Mouse (Mus musculus) layer of hippocampus, postnatal 14 days (tissue): ENCODE results near the gene Unc13d. TPM values are rescaled to one million over a fixed set of nuclear protein-coding genes. Genes with fewer than 3 reads are reported as not detected.
"Not testable (repeated sequence)": the region's sequence is repeated elsewhere in the genome, so short reads cannot be mapped to it uniquely, and the experiment has no call there.

ENCODE experiments used
- DNase-seq, 2 experiments: peaks; one replicate each; pipeline ENCODE4 v3.0.0; 2021 to 2022; ENCODE audit warnings: low spot score in 2 of 2, mixed read lengths in 1 of 2
- long read RNA-seq, 2 experiments: library from polyadenylated mRNA; stranded (forward); transcript quantifications; one replicate each; pipeline ENCODE4 v2.0.0; 2021
- total RNA-seq, 2 experiments: library from RNA; stranded (reverse); gene quantifications; 2 replicates each; pipeline ENCODE4 v1.2.3; 2021

Gene Unc13d
- 1 to 10 TPM; 1.3 to 2.1 TPM for total RNA-seq
- long read RNA-seq, experiment 1: 0 reads
- long read RNA-seq, experiment 2, partial matches to known transcripts: 2 of 3 reads
- long read RNA-seq, experiment 2, other reads (novel, unspliced or antisense): 1 of 3 reads

DNA sequence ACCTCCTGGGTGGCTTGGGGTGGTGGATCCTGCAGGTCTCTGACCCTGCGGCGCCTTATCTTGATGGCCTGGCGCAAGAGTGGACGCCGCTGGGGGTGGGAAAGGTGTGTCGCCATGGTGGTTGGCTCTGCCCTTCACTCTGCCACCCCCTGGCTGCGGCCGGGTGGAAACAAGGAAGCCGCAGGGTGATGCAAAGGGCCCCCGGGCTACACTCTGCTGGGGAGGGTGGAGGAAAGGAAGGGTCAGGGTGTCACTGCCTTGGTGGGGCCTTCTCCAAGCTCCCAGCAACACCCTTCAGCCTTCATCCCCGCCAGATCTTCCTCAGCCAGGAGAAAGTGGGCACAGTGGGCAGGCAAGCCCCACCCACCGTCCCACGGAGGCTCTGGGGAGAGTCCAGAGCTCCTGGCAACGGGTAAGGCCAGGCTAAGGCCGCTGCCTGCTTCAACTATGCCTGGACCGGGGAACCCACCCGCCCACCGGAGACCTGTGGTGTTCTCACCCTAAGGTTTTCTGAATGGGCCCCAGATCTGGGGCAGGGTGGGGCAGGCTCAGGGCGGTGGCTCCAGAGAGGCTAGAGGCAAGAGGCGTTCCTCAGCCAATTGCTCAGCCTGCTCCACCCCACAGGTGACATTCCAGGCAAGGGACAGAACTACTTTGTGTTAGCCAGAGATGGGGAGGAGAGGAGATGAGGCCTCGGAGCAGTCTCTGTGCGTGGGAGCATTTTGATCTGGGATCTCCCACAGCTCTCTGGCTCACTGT lies at the start of gene Unc13d:
Gene Unc13d (minus strand): TSS at position 516 of the 759 bp plus-strand sequence.
- DNase-seq: no peak

DNA sequence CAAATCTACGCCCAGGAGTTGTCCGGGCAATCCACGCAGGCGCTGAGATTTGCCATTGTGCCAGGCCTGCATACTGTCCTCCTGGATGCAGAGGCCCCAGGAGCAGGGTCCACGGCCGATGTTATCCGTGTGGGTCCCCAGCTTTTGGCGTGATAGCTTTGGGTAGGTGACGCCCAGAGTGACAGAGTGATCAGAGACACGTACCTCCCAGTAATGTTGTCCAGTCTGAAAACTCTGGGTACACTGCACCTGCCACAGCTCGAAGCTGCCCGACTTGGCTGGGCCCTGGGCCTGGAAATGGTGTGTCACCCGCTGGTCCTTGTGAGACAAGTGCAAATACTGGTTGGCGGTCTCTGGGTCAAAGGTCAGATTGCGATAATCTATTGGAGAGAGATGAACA lies 48.5 kb upstream of the Unc13d start:
- DNase-seq: no peak

DNA sequence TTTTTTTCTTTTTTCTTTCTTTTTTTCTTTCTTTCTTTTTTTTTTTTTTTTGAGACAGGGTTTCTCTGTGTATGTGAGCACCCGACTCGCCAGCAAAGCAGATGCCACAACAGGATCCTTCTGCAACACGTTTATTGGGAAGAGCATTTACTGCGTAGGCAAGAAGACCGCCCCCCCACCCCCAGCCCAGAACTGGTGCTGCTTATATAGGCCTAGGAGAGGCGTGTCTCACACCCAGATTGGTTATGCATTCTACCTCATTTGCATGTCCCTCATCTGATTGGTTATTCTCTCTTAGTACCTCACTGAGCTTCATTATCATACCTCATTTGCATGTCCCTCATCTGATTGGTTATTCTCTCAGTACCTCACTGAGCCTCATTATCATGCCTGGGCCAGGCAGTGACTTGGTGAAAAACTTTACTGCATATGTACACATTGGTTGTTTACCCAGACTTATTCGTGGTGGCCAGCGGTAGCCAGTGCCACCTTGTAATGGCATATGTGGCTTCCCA lies 44.0 kb upstream of the Unc13d start:
- DNase-seq: not testable (repeated sequence)

DNA sequence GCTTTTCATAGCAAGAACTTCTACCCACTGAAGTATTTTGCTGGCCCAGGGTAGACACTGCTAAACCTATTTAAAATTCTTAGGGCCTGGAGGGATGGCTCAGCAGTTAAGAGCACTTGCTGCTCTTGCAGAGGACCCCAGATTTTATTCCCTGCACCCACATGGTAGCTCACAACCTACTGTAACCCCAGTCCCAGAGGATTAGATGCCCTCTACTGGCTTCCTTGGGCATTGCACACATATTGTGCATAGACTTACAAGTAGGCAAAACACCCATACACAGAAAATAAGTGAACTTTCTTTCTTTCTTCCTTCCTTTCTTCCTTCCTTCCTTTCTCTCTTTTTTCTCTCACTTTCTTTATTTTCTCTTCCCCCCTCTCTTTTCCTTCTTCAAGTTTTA lies 40.1 kb upstream of the Unc13d start:
- DNase-seq: no peak

DNA sequence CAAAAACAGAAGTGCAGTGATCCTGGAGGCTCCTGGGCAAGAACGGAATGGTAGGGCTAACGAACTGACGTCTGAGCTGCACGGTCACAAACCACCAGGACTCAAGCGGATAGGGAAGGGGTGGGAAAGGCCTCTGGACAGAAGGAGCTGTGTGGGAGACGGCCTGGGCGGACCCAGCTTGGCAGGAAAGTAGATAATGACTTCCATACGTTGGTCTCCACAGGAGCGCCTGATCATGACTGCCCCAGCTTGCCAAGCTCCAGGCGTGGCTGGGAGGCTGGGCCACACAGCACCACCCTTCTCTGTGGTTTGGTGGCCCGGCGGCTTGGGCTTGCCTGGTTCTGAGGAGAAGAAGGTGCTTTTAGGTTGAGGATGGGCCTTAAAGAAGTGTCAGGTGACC lies 39.5 kb upstream of the Unc13d start:
- DNase-seq: no peak

DNA sequence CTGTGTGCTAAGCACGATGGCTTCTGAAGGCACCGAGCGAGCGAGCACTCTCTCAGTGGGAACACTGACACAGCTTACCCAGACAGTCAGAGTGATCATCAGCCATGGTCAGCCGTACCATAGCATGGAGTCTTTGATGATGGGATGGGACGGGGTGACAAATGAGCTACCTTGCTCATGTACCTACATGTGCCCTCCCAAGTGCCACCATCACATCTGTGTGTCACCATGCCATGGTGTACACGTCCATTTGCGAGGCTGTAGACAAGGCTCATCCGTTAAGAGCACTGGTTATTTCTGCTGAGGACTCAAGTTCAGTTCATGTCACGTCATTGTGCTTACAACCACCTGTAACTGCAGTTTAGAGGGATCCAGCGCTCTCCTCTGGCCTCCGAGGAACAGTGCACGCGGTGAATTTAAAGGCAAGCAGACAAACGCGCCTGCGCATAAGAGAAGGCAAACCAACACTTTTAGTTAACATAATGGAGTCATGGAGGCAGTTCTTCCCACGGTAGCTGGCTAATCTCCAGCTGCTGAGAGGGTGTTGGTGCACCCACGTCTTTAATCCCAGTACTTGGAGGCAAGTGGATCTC lies 33.9 kb upstream of the Unc13d start:
- DNase-seq: no peak

DNA sequence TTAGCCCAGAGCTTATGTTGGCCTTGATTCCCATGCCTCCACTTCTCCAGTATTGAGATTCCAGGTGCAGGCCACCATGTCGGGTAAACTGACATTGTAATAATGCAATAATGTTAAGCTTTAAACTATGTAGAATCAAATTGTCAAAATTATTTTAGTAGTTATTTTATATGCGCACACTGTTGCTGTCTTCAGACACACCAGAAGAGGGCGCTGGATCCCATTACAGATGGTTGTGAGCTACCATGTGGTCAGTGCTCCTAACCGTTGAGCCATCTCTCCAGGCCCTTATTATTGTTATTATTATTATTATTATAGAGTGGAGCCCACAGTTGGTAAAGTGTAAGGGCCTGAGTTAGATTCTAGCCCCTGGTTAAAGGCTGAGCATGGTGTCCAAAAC lies 33.3 kb upstream of the Unc13d start:
- no peak for DNase-seq

DNA sequence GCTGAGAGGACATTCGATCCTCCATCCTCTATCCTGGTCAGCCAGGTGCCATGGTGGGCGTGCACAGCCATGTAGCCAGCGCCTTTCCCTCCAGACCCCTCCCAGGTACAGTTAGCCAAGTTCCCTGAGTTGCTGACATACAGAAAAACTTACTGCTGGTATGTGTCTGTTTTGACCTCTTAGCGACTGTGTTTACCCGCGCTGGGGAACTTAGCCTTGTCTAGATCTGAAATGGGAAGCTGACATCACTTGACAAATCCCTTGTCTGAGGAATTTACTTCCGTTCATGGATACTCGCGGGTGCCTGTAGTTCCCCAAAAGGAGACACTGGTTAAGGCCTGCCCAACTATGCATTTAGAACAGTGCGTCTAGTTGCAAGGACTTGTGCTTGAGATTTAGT lies 32.8 kb upstream of the Unc13d start:
- DNase-seq: no peak

DNA sequence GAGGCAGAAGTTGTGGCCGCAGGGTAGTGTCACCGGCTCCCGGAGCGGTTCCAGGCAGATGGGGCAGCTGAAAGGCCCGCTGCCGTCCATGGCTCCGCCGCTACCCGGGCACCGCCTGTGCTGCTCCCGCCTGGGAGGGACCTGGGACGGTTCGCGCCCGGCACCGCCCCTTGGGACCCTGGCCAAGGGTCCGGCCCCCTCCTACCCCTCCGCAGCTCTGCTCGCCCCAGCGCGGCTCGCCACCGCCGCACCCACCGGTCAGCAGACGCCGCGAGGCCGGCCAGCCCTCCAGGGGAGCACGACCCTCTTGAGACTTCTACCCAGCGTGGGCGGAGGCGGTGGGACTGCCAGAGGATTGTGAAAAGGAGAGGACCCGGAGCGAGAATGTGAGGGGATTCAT lies 32.4 kb upstream of the Unc13d start:
- DNase-seq: no peak

DNA sequence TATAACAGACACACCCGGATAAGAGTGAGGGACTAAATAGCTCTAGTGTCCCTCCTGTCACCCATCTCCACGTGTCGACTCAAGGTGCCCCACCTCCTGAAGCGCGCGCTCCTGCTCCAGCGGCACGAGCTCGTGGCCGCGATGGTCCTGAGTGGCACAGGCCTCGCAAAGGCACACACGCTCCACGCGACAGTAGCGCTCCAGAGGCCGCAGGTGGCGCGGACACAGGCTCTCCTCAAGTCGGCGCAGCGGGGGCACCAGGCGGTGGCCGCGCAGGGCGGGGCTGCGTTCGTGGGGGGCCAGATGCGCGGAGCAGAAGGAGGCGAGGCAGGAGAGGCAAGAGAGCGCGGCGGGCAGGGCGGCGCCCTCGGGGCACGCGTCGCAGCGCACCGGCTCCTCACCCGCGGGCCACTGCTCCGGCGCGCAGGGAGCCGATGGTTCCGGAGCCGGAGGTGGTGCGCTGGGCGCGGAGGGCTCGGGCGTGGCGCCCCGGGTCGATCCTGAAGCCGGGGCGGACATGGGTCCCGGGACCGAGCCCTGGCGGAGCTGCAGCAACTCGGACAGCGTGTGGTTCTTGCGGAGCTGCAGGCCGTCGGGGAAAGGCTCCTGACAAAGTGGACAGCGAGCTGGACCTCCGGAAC lies 31.8 kb upstream of the Unc13d start:
- DNase-seq: no peak

DNA sequence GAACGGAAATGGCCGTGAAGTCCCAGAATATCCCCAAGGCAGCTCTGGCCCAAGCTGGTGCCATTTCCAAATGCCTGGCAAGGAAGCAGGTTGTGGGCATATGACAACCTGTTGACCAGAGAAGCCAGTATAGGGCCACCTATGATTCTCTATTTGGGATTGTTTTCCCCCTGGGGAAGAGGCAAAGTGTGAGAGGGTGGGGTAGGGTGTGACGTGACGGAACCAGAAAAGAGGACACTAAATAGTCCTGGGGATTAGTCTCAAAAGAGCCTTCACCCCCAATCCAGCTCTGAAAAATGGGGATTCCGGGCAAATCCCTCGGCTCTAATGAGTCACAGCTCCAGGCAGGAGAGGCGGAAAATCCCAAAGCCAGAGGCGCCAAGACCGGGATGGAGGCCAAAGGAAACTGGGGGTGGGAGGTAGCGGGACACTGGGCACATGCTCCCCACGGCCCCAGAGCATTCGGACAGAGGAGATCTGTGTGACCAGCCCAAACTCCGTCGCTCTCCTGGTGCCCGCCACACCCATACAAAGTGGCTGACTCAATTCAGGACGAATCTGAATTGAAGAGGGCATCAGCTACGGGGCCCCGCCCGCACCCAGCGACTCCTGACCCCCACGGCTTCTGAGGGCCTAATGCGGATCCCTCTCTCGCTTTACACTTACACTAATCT lies 30.8 kb upstream of the Unc13d start:
- no peak for DNase-seq

DNA sequence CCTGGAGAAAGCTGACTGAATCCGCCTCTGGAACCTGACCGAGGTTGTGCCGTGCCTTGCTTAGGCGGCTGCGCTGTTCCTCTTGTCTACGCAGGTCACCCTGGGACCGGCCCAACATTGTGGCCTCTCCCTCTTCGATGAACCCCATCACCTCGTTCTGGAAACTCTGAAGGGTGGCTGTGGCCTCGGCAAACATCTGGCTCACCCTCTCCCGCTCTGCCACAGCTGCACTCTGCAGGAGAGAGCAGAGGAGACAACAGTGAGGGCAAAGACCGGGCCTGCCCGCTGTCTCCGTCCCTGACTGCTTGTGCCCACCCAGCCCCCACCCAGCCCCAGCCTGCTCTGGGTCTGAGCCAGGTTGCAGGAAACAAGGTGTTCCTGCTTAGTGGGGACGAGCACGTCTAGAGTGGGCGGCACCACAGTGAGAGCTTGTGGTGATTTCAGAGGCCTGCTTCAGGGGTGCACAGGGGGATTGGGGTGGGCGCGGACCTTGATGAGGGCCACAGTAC lies 30.1 kb upstream of the Unc13d start:
- DNase-seq: no peak

DNA sequence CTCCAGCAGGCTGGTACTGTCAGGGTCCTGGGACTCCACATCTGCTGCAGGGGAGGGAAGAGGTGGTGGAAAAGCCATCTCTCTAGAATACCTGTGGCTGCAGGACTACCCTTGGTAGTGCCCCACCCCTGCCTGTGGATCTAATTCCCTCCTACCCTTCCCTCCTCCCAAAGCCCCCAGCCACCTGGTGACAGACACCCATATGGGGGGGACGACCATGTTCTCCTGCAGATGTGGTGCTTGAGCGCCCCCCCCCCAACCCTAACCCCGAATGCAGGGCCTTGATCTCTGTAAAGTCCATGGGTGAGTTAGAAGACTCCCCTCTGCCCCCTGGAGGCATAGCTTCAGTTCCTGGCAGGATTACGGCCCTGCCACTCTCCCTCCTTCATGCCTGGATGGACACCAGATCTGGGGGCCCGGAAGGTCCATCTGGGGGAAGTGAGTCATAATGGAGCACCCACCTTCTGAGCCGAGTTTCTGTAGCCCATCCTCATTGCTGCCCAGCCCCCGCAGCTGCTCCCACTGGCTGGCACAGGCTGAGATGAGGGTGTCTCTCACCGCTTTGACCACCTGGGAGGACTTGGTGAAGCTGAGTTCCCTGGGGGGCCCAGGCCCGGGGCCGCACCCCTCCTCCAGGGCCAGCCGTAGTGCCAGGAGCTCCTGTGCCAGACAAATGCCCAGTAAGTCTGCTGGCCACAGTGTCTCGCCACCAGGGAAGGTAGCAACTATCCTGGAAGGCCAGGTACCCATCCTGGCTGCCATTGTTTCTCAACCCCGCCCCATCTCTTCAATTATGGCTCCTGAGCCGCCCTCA lies 29.4 kb upstream of the Unc13d start:
- no peak for DNase-seq

DNA sequence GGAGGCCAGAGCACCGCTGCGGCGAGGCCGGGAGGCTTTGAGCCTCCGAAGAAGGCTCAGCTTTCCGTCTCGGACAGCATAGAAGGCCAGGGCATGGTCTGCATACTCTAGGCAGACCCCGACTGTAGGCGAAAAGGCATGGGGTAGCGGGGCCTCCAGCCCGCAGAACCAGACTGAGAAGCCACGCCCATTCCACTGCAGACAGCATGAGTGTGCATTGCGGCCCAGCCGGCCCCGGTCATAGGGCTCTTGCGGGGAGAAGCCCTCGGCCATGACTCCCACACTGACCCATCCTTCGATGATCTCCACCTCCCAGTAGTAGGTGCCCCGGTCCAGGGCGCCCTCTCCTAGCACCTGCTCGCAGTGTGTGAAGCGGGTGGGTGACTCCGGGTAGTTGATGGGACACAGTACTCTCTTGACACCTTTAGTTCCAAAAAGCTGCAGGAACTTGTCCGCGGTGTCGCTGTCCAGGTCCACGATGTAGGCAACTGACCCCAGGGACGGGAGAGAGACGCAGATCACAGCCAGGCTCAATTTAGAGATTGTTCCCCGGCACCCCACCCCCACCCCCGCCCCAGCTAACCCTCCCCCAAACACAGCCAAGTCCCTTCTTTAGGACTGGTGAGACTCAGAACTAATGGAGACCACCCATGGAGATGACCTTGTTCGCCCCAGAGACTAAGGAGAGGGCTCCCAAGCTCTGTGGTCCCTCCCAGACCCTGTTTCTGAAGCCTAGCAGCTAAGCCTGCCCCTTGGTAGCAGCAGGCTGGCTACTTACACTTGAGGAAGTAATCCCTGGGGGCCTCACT lies 28.6 kb upstream of the Unc13d start:
- no peak for DNase-seq

DNA sequence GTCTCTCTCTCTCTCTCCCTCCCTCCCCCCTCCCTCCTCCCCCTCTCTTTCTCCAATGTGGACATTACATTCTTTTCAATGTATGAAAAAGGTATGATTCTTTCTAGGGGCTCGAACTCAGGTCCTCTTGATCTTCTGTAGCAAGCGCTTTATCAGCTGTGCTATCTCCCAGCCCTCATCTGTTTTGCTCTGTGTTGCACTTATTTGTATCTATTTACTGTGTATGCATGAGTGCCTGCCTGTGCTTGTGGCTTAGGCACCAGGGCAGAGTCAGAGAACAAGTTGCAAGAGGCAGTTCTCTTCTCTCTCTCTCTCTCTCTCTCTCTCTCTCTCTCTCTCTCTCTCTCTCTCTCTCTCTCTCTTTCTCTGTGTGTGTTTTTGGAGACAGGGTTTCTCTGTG lies 27.3 kb upstream of the Unc13d start:
- no peak for DNase-seq

DNA sequence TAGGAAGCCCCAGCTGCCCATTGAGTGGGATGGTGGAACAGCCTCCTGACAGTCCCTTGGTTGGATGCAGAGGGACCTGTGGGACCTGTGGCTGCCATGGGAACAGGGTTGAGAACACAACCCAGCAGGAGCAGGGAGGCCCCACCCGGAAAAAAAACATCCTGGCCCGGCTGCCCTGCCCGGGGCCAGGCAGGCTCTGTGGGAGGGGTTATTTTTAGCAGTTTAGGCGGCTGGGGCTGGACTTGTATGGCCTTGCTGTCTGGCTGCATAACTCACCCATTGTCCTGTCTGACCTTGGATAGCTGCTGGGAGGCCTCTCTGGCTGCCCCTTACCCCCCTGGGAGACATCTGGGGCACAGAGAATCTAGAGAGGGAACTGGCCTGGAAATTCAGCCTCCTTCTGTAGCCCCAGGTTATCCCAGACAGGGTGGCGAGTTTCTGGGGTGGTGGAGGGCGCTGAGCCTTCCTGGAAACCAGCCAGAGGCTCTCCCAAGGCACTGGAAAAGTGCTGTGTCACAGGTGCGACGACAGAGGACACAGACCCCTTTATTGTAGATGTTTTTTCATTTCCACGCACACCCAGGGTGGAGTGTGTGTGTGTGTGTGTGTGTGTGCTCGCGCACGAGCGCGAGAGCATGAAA lies 26.4 kb upstream of the Unc13d start:
- no peak for DNase-seq

DNA sequence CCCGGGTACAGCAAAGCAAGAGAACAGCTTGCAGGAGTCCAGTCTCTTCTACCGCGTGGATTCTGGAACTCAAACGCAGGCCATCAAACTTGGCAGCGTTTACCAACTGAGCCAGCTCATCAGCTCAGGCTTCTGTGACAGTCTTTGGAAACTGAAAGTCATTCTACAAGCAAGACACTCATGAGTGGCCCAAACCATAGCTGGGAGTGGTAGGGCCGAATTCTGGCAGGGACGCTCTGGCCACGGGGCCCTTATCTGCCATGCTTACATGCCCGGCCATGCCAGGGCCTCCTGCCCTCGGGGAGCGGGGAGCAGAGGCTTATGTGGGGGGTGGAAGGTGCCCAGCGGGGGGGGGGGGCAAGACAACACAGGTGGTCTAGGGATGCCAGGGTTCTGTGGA lies 25.8 kb upstream of the Unc13d start:
- DNase-seq: no peak

DNA sequence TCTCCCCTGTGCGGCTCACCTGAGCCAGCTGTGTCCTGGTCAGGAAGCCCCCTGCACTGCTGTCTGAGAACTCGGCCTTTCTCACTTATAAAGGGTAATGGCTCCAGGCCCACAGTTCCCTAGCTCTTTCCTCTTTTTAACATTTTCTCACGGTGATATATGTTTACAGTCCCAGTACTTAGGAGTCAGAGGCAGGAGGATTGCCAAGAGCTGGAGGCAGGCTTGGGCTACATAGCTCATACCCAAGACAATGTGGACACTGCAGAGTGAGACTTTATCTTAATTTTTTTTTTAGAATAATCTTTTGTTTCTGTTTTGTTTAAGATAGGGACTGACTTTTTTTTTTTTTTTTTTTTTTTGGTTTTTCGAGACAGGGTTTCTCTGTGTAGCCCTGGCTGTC lies 24.7 kb upstream of the Unc13d start:
- no peak for DNase-seq

DNA sequence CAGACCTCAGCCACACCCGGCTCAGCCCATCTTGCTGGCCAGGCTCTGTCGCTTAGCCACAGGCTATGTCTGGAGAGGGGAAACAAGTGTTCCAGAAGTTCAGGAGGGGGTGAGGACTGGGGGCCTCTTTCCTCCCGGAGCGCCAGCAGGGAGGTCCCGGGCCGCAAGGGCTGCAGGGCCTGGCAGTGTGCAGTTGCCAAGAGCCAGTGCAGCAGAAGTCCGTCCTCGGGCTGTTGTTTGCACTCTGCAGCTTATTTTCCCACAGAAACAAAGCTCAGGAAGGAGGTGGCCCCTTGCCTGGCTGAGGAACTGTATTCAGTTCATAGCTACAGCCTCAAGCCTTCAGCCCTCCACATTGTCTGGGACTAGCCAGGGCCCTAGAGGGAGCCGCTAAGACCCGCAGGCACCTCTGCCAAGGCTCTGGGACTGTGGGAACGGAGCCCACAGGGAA lies 24.2 kb upstream of the Unc13d start:
- no peak for DNase-seq
